Mouse (Mus musculus) heart, postnatal 0 days (tissue): ENCODE measurements around the gene Lamb2.

Source experiments
- CTCF ChIP-seq: IDR thresholded peaks from 2 replicates; pipeline ENCODE4 v1.5.1; 2016; ENCODE audit warnings: antibody characterized with exemption, control low read depth, low read depth
- EP300 ChIP-seq: IDR thresholded peaks from 2 replicates; pipeline ENCODE4 v1.6.1; 2016; ENCODE audit warnings: antibody characterized with exemption, low read depth

GRCm38 (mm10) chr9:108480813-108481519 is 1.4 kb downstream of the Lamb2 start:
- no peak for TF ChIP-seq CTCF
- no peak for TF ChIP-seq EP300
